Mouse (Mus musculus) hindbrain, embryonic 16.5 days (tissue): Measurements from ENCODE around the gene Pex6. TPM values are rescaled to one million over a fixed set of nuclear protein-coding genes. Genes with fewer than 3 reads are reported as not detected.

ENCODE experiments used
- ATAC-seq: fragments of 200-750 bp; cut with Nextera tagmentation; 2 replicates; pipeline ENCODE4 v1.8.0; 2017; ENCODE audit warnings: moderate TSS enrichment, moderate library complexity
- H3K27ac ChIP-seq: fragments of 300-500 bp; sonication (generic); 2 replicates; pipeline ENCODE4 v1.5.1; 2014; ENCODE audit warnings: low read depth, mild to moderate bottlenecking, control low read depth, low read length, moderate library complexity
- H3K27me3 ChIP-seq: fragments of 300-500 bp; sonication (generic); replicated peaks from 2 replicates; pipeline ENCODE4 v1.6.1; 2014; ENCODE audit warnings: low read length; ENCODE audit not compliant: control insufficient read depth, insufficient read depth
- H3K36me3 ChIP-seq: fragments of 300-500 bp; sonication (generic); 2 replicates; pipeline ENCODE4 v1.6.1; 2014; ENCODE audit warnings: mild to moderate bottlenecking, low read length, moderate library complexity, mixed read lengths; ENCODE audit not compliant: control insufficient read depth, insufficient read depth
- H3K4me1 ChIP-seq: fragments of 300-500 bp; sonication (generic); 2 replicates; pipeline ENCODE4 v1.6.1; 2014; ENCODE audit warnings: low read depth, low read length; ENCODE audit not compliant: control insufficient read depth, insufficient read depth
- H3K4me2 ChIP-seq: fragments of 300-500 bp; sonication (generic); 2 replicates; pipeline ENCODE4 v1.6.1; 2014; ENCODE audit warnings: mild to moderate bottlenecking, low read length, control low read depth, moderate library complexity
- H3K4me3 ChIP-seq: fragments of 300-500 bp; sonication (generic); 2 replicates; pipeline ENCODE4 v1.5.1; 2014; ENCODE audit warnings: mild to moderate bottlenecking, low read length, control low read depth, moderate library complexity
- H3K9ac ChIP-seq: fragments of 300-500 bp; sonication (generic); 2 replicates; pipeline ENCODE4 v1.6.1; 2014; ENCODE audit warnings: low read depth, mild to moderate bottlenecking, control low read depth, low read length, moderate library complexity
- H3K9me3 ChIP-seq: fragments of 300-500 bp; sonication (generic); 2 replicates; pipeline ENCODE4 v1.6.1; 2014; ENCODE audit warnings: mild to moderate bottlenecking, low read length, moderate library complexity; ENCODE audit not compliant: control insufficient read depth
- WGBS: fragments of 180-500 bp; shearing (Covaris S2); extraction: QIAGEN DNeasy Blood & Tissue Kit; methylation state at CpG from one replicate; pipeline ENCODE4 v1.1.7; 2014; 5-methylcytosine and 5-hydroxymethylcytosine counted together
- polyA plus RNA-seq: library from polyadenylated mRNA; unstranded; fragments of >200 nt; fragmentation: Nextera tagmentation; extraction: Ambion mirVana; gene quantifications from 2 replicates; pipeline ENCODE4 v1.2.1, GENCODE M21; 2015

The Pex6 gene
- polyA plus RNA-seq, 1 experiment from 2014 or later: 23.0 TPM

GRCm38 (mm10) chr17:46774131-46774472, 62.8 kb downstream of the Pex6 start:
- H3K27ac ChIP-seq: no peak overlapping the region
- H3K36me3 ChIP-seq: peaks cover 36% of the 10 kb centered on the region
- no peak overlapping the region for H3K4me2 ChIP-seq
- H3K4me3 ChIP-seq: no peak overlapping the region
- WGBS: 28% methylated on average over 2 of the region's 2 CpGs
- H3K27me3 ChIP-seq: no peaks in the 10 kb centered on the region
- ATAC-seq: no peak
- H3K4me1 ChIP-seq: peaks cover 16% of the 10 kb centered on the region
- H3K9ac ChIP-seq: no peak overlapping the region
- no peaks in the 10 kb centered on the region for H3K9me3 ChIP-seq

- WGBS: 91% methylated on average over 9 of the region's 9 CpGs
Measured at GRCm38 (mm10) chr17:46775070-46775469, 63.8 kb downstream of the Pex6 start.

More at GRCm38 (mm10) chr17:46775070-46775469, 63.8 kb downstream of the Pex6 start:
- H3K4me3 ChIP-seq: no peak overlapping the region
- H3K36me3 ChIP-seq: peaks cover 43% of the 10 kb centered on the region
- no peak for ATAC-seq
- no peak overlapping the region for H3K4me2 ChIP-seq
- H3K27ac ChIP-seq: no peak overlapping the region
- H3K27me3 ChIP-seq: no peaks in the 10 kb centered on the region
- H3K9me3 ChIP-seq: no peaks in the 10 kb centered on the region
- peaks cover 16% of the 10 kb centered on the region for H3K4me1 ChIP-seq
- no peak overlapping the region for H3K9ac ChIP-seq

Other genes starting within 250 kb of the Pex6 start
- 5.1 and 5.5 TPM in 2 replicates for gene Ttbk1, start 223.8 kb upstream of the Pex6 start, polyA plus RNA-seq
- 18.7 and 19.0 TPM in 2 replicates for gene Dnph1, start 214.8 kb upstream of the Pex6 start, polyA plus RNA-seq
- 19.7 and 25.1 TPM in 2 replicates for gene Cul9, start 165.1 kb upstream of the Pex6 start, polyA plus RNA-seq
- gene Srf, start 155.3 kb upstream of the Pex6 start, polyA plus RNA-seq: 3.5 and 3.6 TPM in 2 replicates
- 25.9 and 36.1 TPM in 2 replicates for gene Ptk7, start 82.0 kb upstream of the Pex6 start, polyA plus RNA-seq
- gene Klc4, start 65.4 kb upstream of the Pex6 start, polyA plus RNA-seq: 32.3 and 34.1 TPM in 2 replicates
- 64.5 and 73.7 TPM in 2 replicates for gene Mrpl2, start 65.2 kb upstream of the Pex6 start, polyA plus RNA-seq
- 39.9 and 45.4 TPM in 2 replicates for gene Cul7, start 61.1 kb upstream of the Pex6 start, polyA plus RNA-seq
- gene Rrp36, start 37.1 kb upstream of the Pex6 start, polyA plus RNA-seq: 51.4 and 54.8 TPM in 2 replicates
- gene Mea1, start 32.7 kb upstream of the Pex6 start, polyA plus RNA-seq: 317 and 353 TPM in 2 replicates
- gene Klhdc3, start 30.5 kb upstream of the Pex6 start, polyA plus RNA-seq: 176 and 179 TPM in 2 replicates
- 102 and 112 TPM in 2 replicates for gene Ppp2r5d, start 6.4 kb upstream of the Pex6 start, polyA plus RNA-seq
- gene Gnmt, start 17.7 kb downstream of the Pex6 start, polyA plus RNA-seq: 1.1 and 1.7 TPM in 2 replicates
- 71.4 and 78.0 TPM in 2 replicates for gene Cnpy3, start 40.8 kb downstream of the Pex6 start, polyA plus RNA-seq
- gene Ptcra, start 52.2 kb downstream of the Pex6 start, polyA plus RNA-seq: 0.16 TPM in 1 of 2 replicates, not detected in the other
- gene 2310039H08Rik, start 61.2 kb downstream of the Pex6 start, polyA plus RNA-seq: 49.8 and 57.2 TPM in 2 replicates
- gene Rpl7l1, start 71.2 kb downstream of the Pex6 start, polyA plus RNA-seq: 75.5 and 80.4 TPM in 2 replicates
- 6.0 and 6.2 TPM in 2 replicates for gene Bicral, start 147.0 kb downstream of the Pex6 start, polyA plus RNA-seq
- 52.6 and 53.6 TPM in 2 replicates for gene Tbcc, start 179.2 kb downstream of the Pex6 start, polyA plus RNA-seq
- gene Prph2, start 199.0 kb downstream of the Pex6 start, polyA plus RNA-seq: not detected in 2 replicates